Mouse (Mus musculus) hindbrain, embryonic 16.5 days (tissue): ENCODE measurements around the gene Slc27a4. TPM values are rescaled to one million over a fixed set of nuclear protein-coding genes. Genes with fewer than 3 reads are reported as not detected.

Experiments
- ATAC-seq: fragments of 200-750 bp; cut with Nextera tagmentation; 2 replicates; pipeline ENCODE4 v1.8.0; 2017; ENCODE audit warnings: moderate TSS enrichment, moderate library complexity
- H3K27ac ChIP-seq: fragments of 300-500 bp; sonication (generic); 2 replicates; pipeline ENCODE4 v1.5.1; 2014; ENCODE audit warnings: low read depth, mild to moderate bottlenecking, control low read depth, low read length, moderate library complexity
- H3K27me3 ChIP-seq: fragments of 300-500 bp; sonication (generic); replicated peaks from 2 replicates; pipeline ENCODE4 v1.6.1; 2014; ENCODE audit warnings: low read length; ENCODE audit not compliant: control insufficient read depth, insufficient read depth
- H3K36me3 ChIP-seq: fragments of 300-500 bp; sonication (generic); 2 replicates; pipeline ENCODE4 v1.6.1; 2014; ENCODE audit warnings: mild to moderate bottlenecking, low read length, moderate library complexity, mixed read lengths; ENCODE audit not compliant: control insufficient read depth, insufficient read depth
- H3K4me1 ChIP-seq: fragments of 300-500 bp; sonication (generic); 2 replicates; pipeline ENCODE4 v1.6.1; 2014; ENCODE audit warnings: low read depth, low read length; ENCODE audit not compliant: control insufficient read depth, insufficient read depth
- H3K4me2 ChIP-seq: fragments of 300-500 bp; sonication (generic); 2 replicates; pipeline ENCODE4 v1.6.1; 2014; ENCODE audit warnings: mild to moderate bottlenecking, low read length, control low read depth, moderate library complexity
- H3K4me3 ChIP-seq: fragments of 300-500 bp; sonication (generic); 2 replicates; pipeline ENCODE4 v1.5.1; 2014; ENCODE audit warnings: mild to moderate bottlenecking, low read length, control low read depth, moderate library complexity
- H3K9ac ChIP-seq: fragments of 300-500 bp; sonication (generic); 2 replicates; pipeline ENCODE4 v1.6.1; 2014; ENCODE audit warnings: low read depth, mild to moderate bottlenecking, control low read depth, low read length, moderate library complexity
- H3K9me3 ChIP-seq: fragments of 300-500 bp; sonication (generic); 2 replicates; pipeline ENCODE4 v1.6.1; 2014; ENCODE audit warnings: mild to moderate bottlenecking, low read length, moderate library complexity; ENCODE audit not compliant: control insufficient read depth
- WGBS: fragments of 180-500 bp; shearing (Covaris S2); extraction: QIAGEN DNeasy Blood & Tissue Kit; methylation state at CpG from one replicate; pipeline ENCODE4 v1.1.7; 2014; 5-methylcytosine and 5-hydroxymethylcytosine counted together
- polyA plus RNA-seq: library from polyadenylated mRNA; unstranded; fragments of >200 nt; fragmentation: Nextera tagmentation; extraction: Ambion mirVana; gene quantifications from 2 replicates; pipeline ENCODE4 v1.2.1, GENCODE M21; 2015

Gene Slc27a4
- polyA plus RNA-seq, 1 experiment from 2014 or later: 45.9 TPM

DNA sequence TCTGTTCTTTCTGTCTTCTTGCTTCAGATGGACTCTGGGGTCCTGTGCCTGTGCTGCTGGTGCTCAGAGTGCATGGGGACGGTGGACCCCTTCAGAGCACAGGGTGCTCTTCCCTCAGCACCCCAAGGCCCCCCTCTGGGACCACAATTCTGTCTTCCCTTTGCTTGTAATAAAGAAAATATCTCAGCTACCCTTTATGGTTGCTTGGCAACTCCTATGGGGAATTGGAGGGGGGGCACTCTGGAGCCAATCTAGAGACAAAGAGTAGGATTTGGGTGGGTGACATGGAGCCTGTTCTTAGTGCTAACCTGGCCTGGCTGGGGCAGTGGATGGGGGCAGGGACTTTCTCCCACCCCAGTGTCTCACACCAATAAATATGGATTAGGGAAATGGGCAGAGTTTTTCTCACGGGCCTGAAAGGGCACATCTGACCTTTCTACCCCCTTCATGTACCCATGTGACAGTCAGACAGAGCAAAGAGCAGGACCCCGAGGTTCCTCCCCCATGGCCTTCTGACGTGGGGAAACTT lies 50.6 kb downstream of the Slc27a4 start:
- peaks cover 18% of the 10 kb centered on the region for H3K4me1 ChIP-seq
- H3K4me3 ChIP-seq: no peak overlapping the region
- no peak overlapping the region for H3K9ac ChIP-seq
- no peak overlapping the region for H3K27ac ChIP-seq
- H3K9me3 ChIP-seq: no peaks in the 10 kb centered on the region
- no peak for ATAC-seq
- H3K27me3 ChIP-seq: no peaks in the 10 kb centered on the region
- 15% methylated on average over 4 of the region's 4 CpGs for WGBS
- no peaks in the 10 kb centered on the region for H3K36me3 ChIP-seq
- H3K4me2 ChIP-seq: no peak overlapping the region

DNA sequence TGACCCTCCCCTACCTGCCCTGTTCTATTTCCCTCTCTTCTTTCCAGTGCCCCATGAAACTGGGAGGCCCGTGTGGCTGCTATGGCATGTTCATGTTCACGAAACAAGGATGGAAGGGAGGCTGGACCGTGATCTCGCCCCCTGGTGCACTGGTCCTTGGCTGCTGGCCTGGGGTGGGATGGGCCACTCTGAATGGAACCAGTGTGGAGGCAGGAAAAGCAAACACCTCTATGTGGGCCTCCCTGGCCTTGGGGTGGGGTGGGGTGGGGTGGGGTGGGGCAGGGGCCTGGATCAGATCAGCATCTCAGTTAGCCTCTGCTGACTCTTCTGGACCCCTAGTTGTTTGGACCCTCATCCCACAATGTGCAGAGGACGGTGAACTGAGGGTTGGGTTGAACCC lies 51.3 kb downstream of the Slc27a4 start:
- no peaks in the 10 kb centered on the region for H3K36me3 ChIP-seq
- peaks cover 18% of the 10 kb centered on the region for H3K4me1 ChIP-seq
- H3K27ac ChIP-seq: no peak overlapping the region
- H3K9ac ChIP-seq: no peak overlapping the region
- H3K4me2 ChIP-seq: no peak overlapping the region
- ATAC-seq: no peak
- WGBS: 40% methylated on average over 5 of the region's 5 CpGs
- H3K4me3 ChIP-seq: no peak overlapping the region
- no peaks in the 10 kb centered on the region for H3K27me3 ChIP-seq
- no peaks in the 10 kb centered on the region for H3K9me3 ChIP-seq

GRCm38 (mm10) chr2:29855585-29856210 lies 53.3 kb downstream of the Slc27a4 start:
- H3K4me2 ChIP-seq: no peak overlapping the region
- H3K9me3 ChIP-seq: no peaks in the 10 kb centered on the region
- H3K27ac ChIP-seq: no peak overlapping the region
- H3K36me3 ChIP-seq: no peaks in the 10 kb centered on the region
- no peak overlapping the region for H3K9ac ChIP-seq
- WGBS: 28% methylated on average over 10 of the region's 10 CpGs
- H3K4me3 ChIP-seq: no peak overlapping the region
- H3K4me1 ChIP-seq: peaks cover 11% of the 10 kb centered on the region
- ATAC-seq: no peak
- H3K27me3 ChIP-seq: no peaks in the 10 kb centered on the region

- Histone ChIP-seq H3K27me3 (no peaks in the 10 kb centered on the region), H3K4me1 (peaks cover 11% of the 10 kb centered on the region), H3K4me3 (no peak overlapping the region), H3K9me3 (no peaks in the 10 kb centered on the region), H3K27ac (no peak overlapping the region), H3K36me3 (no peaks in the 10 kb centered on the region), H3K9ac (0 out of 2 replicates have a peak overlapping the region, but pooled peaks have one; percentile 3), H3K4me2 (no peak overlapping the region)
- no peak for ATAC-seq
- WGBS: 12% methylated on average over 19 of the region's 19 CpGs
These were observed 54.2 kb downstream of the Slc27a4 start for GRCm38 (mm10) chr2:29856451-29857260.

DNA sequence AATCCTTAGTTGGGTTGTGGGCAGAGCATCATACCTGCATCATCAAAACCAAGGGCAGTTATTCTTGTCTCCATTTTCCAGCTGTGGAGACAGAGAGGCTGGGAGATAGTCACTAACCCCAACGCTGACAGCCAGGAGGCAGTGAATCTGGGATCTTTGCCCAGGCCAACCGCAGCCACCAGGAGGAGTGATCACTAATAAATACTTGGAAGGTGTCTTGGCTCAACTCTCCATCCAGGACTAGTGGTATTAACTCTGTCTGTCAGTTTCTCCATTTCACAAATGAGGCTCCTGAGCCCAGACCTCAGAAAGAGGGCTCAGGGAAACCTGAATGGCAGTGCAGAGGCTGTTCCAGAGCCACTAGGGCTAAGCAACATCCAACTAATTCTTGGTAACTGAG lies 54.9 kb downstream of the Slc27a4 start:
- H3K36me3 ChIP-seq: no peaks in the 10 kb centered on the region
- H3K9ac ChIP-seq: no peak overlapping the region
- no peak overlapping the region for H3K4me2 ChIP-seq
- 29% methylated on average over 2 of the region's 2 CpGs for WGBS
- no peak overlapping the region for H3K4me3 ChIP-seq
- H3K4me1 ChIP-seq: peaks cover 11% of the 10 kb centered on the region
- no peak for ATAC-seq
- H3K27me3 ChIP-seq: no peaks in the 10 kb centered on the region
- no peak overlapping the region for H3K27ac ChIP-seq
- H3K9me3 ChIP-seq: no peaks in the 10 kb centered on the region

- Histone ChIP-seq H3K4me3 (no peak overlapping the region), H3K27ac (no peak overlapping the region), H3K9ac (no peak overlapping the region), H3K27me3 (no peaks in the 10 kb centered on the region), H3K9me3 (no peaks in the 10 kb centered on the region), H3K4me2 (no peak overlapping the region), H3K4me1 (peaks cover 9% of the 10 kb centered on the region), H3K36me3 (no peaks in the 10 kb centered on the region)
- no peak for ATAC-seq
- WGBS: 60% methylated on average over 5 of the region's 5 CpGs
These were observed 55.5 kb downstream of the Slc27a4 start for GRCm38 (mm10) chr2:29857967-29858366.

DNA sequence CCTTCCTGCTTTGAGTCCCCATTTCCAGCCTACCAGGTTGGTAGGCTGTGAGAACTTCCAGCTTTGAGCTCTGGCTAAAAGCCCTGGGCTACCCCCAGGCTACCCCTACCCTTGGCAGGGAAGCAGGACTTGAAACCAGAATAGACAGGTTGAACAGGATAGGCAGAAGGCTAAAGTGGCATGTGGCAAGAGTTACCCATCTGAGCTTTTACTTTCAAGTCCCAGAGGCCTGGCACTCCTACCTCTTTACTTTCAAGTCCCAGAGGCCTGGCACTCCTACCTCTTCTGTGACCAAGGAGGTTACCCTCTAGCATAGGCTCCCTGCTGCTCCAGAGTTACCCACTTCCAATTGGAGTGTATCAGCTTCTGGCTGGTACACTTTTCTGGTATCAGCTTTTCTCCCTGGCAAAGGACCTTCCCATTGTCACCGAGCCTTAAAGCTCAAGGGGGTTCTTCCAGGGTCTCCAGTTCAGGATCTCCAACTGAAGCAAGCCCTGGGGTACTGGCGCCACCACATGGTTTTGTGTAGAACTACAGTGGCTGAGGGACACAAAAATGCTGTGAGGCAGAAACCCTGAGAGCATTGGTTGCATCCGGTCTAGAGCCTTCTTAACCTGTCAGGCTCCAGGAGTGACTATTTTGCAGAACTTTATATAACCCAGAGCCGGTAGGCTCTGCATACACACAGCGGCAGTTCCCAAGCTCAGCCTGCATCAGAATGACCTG lies 56.5 kb downstream of the Slc27a4 start:
- no peaks in the 10 kb centered on the region for H3K27me3 ChIP-seq
- H3K4me3 ChIP-seq: no peak overlapping the region
- no peaks in the 10 kb centered on the region for H3K9me3 ChIP-seq
- H3K36me3 ChIP-seq: no peaks in the 10 kb centered on the region
- no peak overlapping the region for H3K27ac ChIP-seq
- no peak for ATAC-seq
- H3K4me1 ChIP-seq: peaks cover 7% of the 10 kb centered on the region
- WGBS: 10% methylated on average over 5 of the region's 5 CpGs
- no peak overlapping the region for H3K4me2 ChIP-seq
- H3K9ac ChIP-seq: no peak overlapping the region

DNA sequence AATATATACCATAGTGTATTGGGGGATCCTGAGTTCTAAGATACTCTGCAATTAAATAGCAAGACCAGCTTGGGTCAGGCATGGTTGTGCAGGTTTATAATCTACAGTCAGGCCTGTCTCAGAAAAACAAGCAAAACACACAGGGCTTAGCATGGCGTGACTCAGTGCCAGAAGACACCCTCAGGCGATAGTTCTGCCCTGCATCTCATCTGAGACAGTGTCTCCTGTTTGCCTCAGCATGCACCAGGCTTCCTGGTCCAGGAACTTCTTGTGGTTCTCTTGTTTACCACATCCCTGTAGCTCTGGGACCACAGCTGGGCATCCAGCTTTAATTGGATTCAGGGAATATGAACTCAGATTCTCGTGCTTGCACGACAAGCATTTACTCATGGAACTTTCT lies 62.7 kb downstream of the Slc27a4 start:
- no peak overlapping the region for H3K4me2 ChIP-seq
- no peak overlapping the region for H3K9ac ChIP-seq
- H3K27ac ChIP-seq: no peak overlapping the region
- H3K36me3 ChIP-seq: no peaks in the 10 kb centered on the region
- WGBS: 82% methylated on average over 4 of the region's 4 CpGs
- no peaks in the 10 kb centered on the region for H3K9me3 ChIP-seq
- no peak for ATAC-seq
- H3K27me3 ChIP-seq: no peaks in the 10 kb centered on the region
- no peak overlapping the region for H3K4me3 ChIP-seq
- peaks cover 7% of the 10 kb centered on the region for H3K4me1 ChIP-seq
